Mouse (Mus musculus) neural tube, embryonic 14.5 days (tissue): ENCODE measurements around the gene Kmt5c. TPM values are rescaled to one million over a fixed set of nuclear protein-coding genes. Genes with fewer than 3 reads are reported as not detected.

Source experiments
- ATAC-seq: fragments of 200-750 bp; cut with Nextera tagmentation; 2 replicates; pipeline ENCODE4 v1.8.0; 2017; ENCODE audit warnings: low read depth, mild to moderate bottlenecking, moderate TSS enrichment, moderate library complexity
- H3K27ac ChIP-seq: fragments of 300-500 bp; sonication (generic); 2 replicates; pipeline ENCODE4 v1.5.1; 2014; ENCODE audit warnings: low read depth, mild to moderate bottlenecking, control low read depth, low read length, moderate library complexity, mixed read lengths
- H3K27me3 ChIP-seq: fragments of 300-500 bp; sonication (generic); 2 replicates; pipeline ENCODE4 v1.6.1; 2014; ENCODE audit warnings: low read length; ENCODE audit not compliant: control insufficient read depth, insufficient read depth
- H3K36me3 ChIP-seq: fragments of 300-500 bp; sonication (generic); 2 replicates; pipeline ENCODE4 v1.6.1; 2014; ENCODE audit warnings: low read length, mixed read lengths; ENCODE audit not compliant: control insufficient read depth, insufficient read depth
- H3K4me1 ChIP-seq: fragments of 300-500 bp; sonication (generic); 2 replicates; pipeline ENCODE4 v1.6.1; 2014; ENCODE audit warnings: low read length; ENCODE audit not compliant: control insufficient read depth, insufficient read depth
- H3K4me2 ChIP-seq: fragments of 300-500 bp; sonication (generic); 2 replicates; pipeline ENCODE4 v1.6.1; 2014; ENCODE audit warnings: mild to moderate bottlenecking, low read depth, low read length, control low read depth
- H3K4me3 ChIP-seq: fragments of 300-500 bp; sonication (generic); 2 replicates; pipeline ENCODE4 v1.5.1; 2014; ENCODE audit warnings: low read depth, low read length, control low read depth, mixed read lengths
- H3K9ac ChIP-seq: fragments of 300-500 bp; sonication (generic); replicated peaks from 2 replicates; pipeline ENCODE4 v1.6.1; 2014; ENCODE audit warnings: low read depth, mild to moderate bottlenecking, control low read depth, low read length, mixed read lengths
- H3K9me3 ChIP-seq: fragments of 300-500 bp; sonication (generic); 2 replicates; pipeline ENCODE4 v1.6.1; 2016; ENCODE audit warnings: low read length; ENCODE audit not compliant: control insufficient read depth
- WGBS: fragments of 180-500 bp; shearing (Covaris S2); extraction: QIAGEN DNeasy Blood & Tissue Kit; methylation state at CpG from one replicate; pipeline ENCODE4 v1.1.7; 2014; 5-methylcytosine and 5-hydroxymethylcytosine counted together
- polyA plus RNA-seq: library from polyadenylated mRNA; unstranded; fragments of >200 nt; fragmentation: Nextera tagmentation; extraction: Ambion mirVana; gene quantifications from 2 replicates; pipeline ENCODE4 v1.2.1, GENCODE M21; 2014

Kmt5c gene
- 50.9 and 64.8 TPM in 2 replicates for polyA plus RNA-seq

DNA sequence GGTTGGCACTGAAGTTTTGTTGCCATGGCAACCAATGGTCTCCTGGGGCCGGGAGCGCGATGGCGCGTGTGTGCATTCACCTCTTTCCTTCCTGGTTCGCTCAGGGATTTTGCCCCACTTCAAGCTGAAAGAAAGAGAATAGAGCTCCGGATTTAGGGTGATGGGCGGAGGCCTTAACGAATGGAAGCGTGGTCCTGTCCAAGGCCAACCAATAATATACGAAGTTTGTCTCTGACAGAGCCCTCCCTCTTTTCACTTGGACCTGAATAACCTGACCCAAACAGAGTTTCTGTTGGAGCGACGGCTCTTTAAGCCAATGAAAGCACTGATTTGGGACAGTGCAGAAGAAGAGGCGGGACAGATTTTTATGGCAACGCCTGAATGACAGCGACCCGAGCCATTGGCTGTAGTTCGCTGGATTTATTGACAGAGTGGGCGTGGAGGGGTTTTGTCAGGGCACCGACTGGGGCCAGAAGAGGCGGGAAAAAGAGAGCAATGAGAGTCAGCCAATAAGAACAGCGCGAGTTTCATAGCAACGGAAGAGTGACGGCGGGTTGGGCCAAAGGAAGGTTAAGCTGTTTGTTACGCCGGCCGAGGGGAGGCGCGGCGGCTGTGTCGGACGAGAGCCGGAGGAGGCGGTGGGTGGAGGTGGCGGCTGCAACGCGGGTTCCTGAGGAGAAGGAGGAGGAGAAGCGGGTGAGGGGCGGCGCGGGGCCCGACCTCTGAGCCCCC is at the start of gene Kmt5c:
Gene Kmt5c, plus strand, starts transcription at position 572 of the 732 bp plus-strand sequence.
- H3K4me2 ChIP-seq, result peak within 1 kb of the TSS; percentile 84
- H3K27me3 ChIP-seq, result no peaks in the 10 kb centered on the region
- ATAC-seq, result peak; percentile 97
- H3K4me1 ChIP-seq, result peaks cover 31% of the 10 kb centered on the region
- H3K4me3 ChIP-seq, result peak within 1 kb of the TSS; percentile 74
- peak within 1 kb of the TSS; percentile 87 for H3K9ac ChIP-seq
- H3K9me3 ChIP-seq, result no peaks in the 10 kb centered on the region
- WGBS, result 1% methylated on average over 37 of the region's 44 CpGs
- H3K27ac ChIP-seq, result peak within 1 kb of the TSS; percentile 91
- no peaks in the 10 kb centered on the region for H3K36me3 ChIP-seq

DNA sequence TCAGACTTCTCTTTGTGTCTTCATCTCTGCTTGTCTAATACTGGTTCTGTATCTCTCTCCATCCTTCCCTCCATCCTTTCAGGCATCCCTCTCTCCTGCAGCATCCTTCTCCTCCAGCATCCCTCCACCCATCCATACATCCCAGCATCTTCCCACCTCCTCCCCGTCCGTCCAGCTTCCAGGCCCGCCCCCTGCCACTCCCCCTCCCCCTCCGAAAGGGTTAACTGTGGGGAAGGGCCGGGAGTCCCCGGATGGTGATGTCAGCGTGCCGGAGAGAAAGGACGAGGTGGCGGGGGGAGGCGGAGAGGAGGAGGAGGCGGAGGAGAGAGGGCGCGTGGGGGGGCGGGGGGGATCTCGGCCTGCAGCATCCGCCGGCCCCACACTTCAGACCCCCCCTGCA is 49.5 kb upstream of the Kmt5c start, which contains the start of gene Brsk1:
Gene Brsk1, plus strand, starts transcription at position 218 of the 400 bp plus-strand sequence.
- H3K9me3 ChIP-seq, result no peaks in the 10 kb centered on the region
- peaks cover 23% of the 10 kb centered on the region for H3K36me3 ChIP-seq
- H3K27me3 ChIP-seq, result no peaks in the 10 kb centered on the region
- H3K27ac ChIP-seq, result peak within 1 kb of the TSS; percentile 93
- WGBS, result 2% methylated on average over 6 of the region's 18 CpGs
- peak within 1 kb of the TSS; percentile 90 for H3K4me3 ChIP-seq
- peak within 1 kb of the TSS; percentile 100 for H3K9ac ChIP-seq
- peak within 1 kb of the TSS; percentile 79 for H3K4me2 ChIP-seq
- ATAC-seq, result peak; percentile 89
- H3K4me1 ChIP-seq, result peaks cover 5% of the 10 kb centered on the region

DNA sequence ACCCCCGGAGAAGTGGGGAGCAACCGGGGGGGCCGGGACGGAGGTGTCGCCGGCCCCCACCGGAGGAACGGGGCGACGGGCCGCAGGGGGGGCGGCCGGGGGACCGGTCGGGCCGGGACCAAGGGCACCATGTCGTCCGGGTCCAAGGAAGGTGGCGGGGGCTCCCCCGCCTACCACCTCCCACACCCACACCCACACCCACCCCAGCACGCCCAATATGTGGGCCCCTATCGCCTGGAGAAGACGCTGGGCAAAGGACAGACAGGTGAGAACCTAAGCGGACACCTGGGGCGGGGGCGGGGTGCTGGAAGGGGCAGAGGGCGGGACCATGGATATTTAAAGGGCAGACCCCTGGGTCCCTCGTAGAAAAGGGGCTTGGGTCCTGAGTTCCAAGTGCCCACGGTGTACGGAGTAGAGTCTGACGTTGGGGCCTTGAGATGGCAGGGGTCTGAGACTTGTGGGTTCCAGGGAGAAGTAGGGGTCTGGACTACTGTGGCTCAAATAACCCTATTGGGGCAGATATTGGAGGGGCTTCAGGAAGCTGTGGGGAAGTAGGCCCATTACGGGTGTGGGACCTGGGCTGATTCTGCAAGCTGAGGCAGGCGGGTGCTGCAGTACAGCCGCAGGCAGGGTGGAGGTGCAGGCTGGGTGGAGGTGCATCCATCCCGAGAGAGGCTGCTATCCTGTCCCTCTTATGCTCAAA is 48.8 kb upstream of the Kmt5c start:
- Histone ChIP-seq H3K27ac (peak overlapping the region; percentile 93), H3K4me2 (peak overlapping the region; percentile 79), H3K27me3 (no peaks in the 10 kb centered on the region), H3K4me1 (peaks cover 5% of the 10 kb centered on the region), H3K9ac (peak overlapping the region; percentile 100), H3K36me3 (peaks cover 23% of the 10 kb centered on the region), H3K9me3 (no peaks in the 10 kb centered on the region), H3K4me3 (peak overlapping the region; percentile 90)
- peak; percentile 73 for ATAC-seq
- WGBS, result 2% methylated on average over 25 of the region's 35 CpGs

DNA sequence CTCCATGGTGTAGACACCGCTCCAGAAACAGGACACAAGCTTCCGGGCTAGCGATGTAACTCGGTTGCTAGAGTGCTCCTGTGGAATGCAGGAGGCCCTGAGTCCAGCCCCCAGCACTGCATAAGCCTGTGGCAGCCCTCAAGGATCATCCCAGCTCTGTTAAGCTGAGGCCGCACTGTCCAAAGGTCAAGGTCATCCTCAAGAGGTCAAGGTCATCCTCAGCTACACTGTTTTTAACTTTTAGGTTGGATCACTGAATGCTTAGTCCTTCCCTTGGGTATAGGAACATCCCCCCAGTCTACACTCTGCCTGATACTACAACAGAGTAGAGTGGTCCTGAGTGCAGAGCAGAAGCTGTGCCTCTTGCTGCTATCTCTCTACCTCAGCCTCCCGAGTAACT is 46.9 kb upstream of the Kmt5c start:
- H3K36me3 ChIP-seq, result peaks cover 33% of the 10 kb centered on the region
- peaks cover 5% of the 10 kb centered on the region for H3K4me1 ChIP-seq
- H3K4me3 ChIP-seq, result no peak overlapping the region
- no peaks in the 10 kb centered on the region for H3K9me3 ChIP-seq
- no peak overlapping the region for H3K27ac ChIP-seq
- ATAC-seq, result no peak
- no peaks in the 10 kb centered on the region for H3K27me3 ChIP-seq
- H3K9ac ChIP-seq, result no peak overlapping the region
- H3K4me2 ChIP-seq, result no peak overlapping the region
- 81% methylated on average over 6 of the region's 6 CpGs for WGBS

DNA sequence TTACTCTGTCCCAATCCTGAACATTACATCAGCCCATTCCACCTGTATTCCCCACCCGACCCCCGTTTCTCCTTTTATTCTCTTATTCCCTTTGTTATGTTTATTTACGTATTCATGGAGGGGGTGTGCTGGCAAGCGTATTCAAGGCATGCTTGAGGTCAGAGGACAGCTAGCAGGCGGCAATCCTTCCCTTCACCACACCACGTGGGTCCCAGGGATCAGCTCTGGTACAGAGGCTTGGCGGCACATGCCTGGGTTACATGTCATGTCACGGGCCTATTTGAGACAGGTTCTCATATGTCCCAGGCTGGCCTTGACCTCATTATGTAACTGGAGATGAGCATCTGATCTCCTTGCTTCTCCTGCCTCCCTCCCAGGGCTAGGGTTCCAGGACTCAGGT is 37.6 kb upstream of the Kmt5c start:
- 43% methylated on average over 8 of the region's 8 CpGs for WGBS
- Histone ChIP-seq H3K4me1 (no peaks in the 10 kb centered on the region), H3K9me3 (no peaks in the 10 kb centered on the region), H3K9ac (no peak overlapping the region), H3K27ac (no peak overlapping the region), H3K4me2 (no peak overlapping the region), H3K36me3 (peaks cover 66% of the 10 kb centered on the region), H3K27me3 (no peaks in the 10 kb centered on the region), H3K4me3 (no peak overlapping the region)
- no peak for ATAC-seq

DNA sequence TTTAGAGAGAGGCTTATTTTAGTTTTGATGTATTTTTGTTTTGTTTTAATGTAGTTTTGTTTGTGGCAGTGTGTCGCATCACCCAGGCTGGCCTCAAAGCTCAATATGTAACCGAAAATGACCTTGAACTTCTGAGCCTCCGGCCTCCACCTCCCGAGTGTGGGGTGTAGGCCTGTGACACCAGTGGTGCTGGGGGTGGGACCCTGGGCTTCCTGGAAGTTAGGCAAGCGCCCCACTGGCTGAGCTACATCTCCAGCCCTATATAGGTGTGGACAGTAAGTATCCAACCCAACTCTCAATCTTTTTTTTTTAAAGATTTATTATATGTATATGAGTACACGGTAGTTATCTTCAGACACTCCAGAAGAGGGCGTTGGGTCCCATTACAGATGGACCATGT is 36.7 kb upstream of the Kmt5c start:
- no peak for ATAC-seq
- Histone ChIP-seq H3K4me3 (no peak overlapping the region), H3K9ac (no peak overlapping the region), H3K27ac (no peak overlapping the region), H3K9me3 (no peaks in the 10 kb centered on the region), H3K27me3 (no peaks in the 10 kb centered on the region), H3K36me3 (peaks cover 67% of the 10 kb centered on the region), H3K4me1 (no peaks in the 10 kb centered on the region), H3K4me2 (no peak overlapping the region)
- WGBS, result 98% methylated on average over 7 of the region's 7 CpGs

DNA sequence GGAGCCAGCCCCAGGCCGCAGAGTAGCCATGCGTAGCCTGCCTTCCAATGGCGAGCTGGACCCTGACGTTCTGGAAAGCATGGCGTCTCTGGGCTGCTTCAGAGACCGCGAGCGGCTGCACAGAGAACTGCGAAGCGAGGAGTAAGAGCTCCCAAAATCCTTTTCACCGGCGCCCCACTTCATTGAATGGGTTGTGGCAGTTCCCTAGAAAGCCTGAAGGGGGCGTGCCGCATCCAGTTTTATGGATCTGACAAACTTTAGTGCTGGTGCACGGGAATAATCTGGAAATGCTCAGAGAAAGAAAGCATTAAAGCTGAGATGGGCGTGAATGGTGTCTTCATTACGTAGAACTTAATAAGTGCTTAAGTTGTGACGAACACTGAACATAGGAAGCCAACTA is 34.8 kb upstream of the Kmt5c start:
- 35% methylated on average over 18 of the region's 18 CpGs for WGBS
- H3K36me3 ChIP-seq, result peaks cover 59% of the 10 kb centered on the region
- no peaks in the 10 kb centered on the region for H3K4me1 ChIP-seq
- H3K27ac ChIP-seq, result no peak overlapping the region
- H3K9ac ChIP-seq, result no peak overlapping the region
- ATAC-seq, result no peak
- no peaks in the 10 kb centered on the region for H3K27me3 ChIP-seq
- H3K9me3 ChIP-seq, result no peaks in the 10 kb centered on the region
- H3K4me2 ChIP-seq, result no peak overlapping the region
- H3K4me3 ChIP-seq, result no peak overlapping the region

DNA sequence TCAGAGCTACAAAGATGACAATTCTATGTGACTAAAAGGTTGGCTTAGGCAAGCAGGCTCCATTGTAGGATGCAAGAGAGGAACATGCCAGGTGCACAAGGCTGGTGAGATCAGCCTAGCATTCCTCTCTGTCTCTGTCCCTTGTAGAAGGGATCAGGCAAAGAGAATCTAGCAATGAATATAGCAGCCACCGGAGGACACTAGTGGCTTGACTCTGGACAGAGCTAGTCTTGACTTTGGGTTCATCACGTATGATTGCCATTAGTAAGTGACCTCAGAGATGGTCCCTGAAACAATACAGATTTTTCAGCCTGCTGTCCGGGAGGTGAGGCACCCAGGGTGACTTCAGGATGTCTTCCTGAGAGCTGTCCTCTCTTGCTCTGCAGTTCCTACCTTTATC is 27.3 kb upstream of the Kmt5c start:
- Histone ChIP-seq H3K36me3 (peaks cover 70% of the 10 kb centered on the region), H3K4me3 (no peak overlapping the region), H3K27ac (no peak overlapping the region), H3K4me1 (no peaks in the 10 kb centered on the region), H3K27me3 (no peaks in the 10 kb centered on the region), H3K9me3 (no peaks in the 10 kb centered on the region), H3K9ac (no peak overlapping the region), H3K4me2 (no peak overlapping the region)
- no peak for ATAC-seq
- WGBS, result 90% methylated on average over 3 of the region's 3 CpGs

DNA sequence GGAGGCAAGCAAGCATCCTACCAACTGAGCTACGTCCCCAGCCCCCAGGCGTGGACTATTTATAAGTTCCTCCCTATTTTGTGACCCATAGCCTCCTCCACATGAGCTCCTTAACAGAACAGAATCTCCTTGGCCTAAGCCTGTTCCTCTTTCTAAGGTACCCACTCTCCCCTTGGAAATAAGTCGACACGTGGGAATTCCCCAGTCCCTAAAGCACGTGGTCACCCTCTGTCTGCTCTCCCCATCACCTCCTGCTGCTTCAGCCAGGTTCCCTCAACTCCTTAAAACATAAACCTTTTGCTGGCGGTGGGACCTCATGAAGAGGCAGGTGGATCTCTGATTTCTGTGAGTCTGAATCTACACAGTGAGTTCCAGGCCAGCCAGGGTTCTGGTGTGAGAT is 23.0 kb upstream of the Kmt5c start:
- H3K36me3 ChIP-seq, result peaks cover 42% of the 10 kb centered on the region
- WGBS, result 75% methylated on average over 6 of the region's 6 CpGs

More for the DNA sequence above, 23.0 kb upstream of the Kmt5c start:
- no peak overlapping the region for H3K4me2 ChIP-seq
- ATAC-seq, result no peak
- H3K9ac ChIP-seq, result no peak overlapping the region
- no peaks in the 10 kb centered on the region for H3K27me3 ChIP-seq
- H3K27ac ChIP-seq, result no peak overlapping the region
- no peaks in the 10 kb centered on the region for H3K4me1 ChIP-seq
- H3K9me3 ChIP-seq, result no peaks in the 10 kb centered on the region
- H3K4me3 ChIP-seq, result no peak overlapping the region
